Mouse (Mus musculus) cerebellum, postnatal 14 days (tissue): ENCODE results near the gene Gm10322.

Source experiments
- DNase-seq, 2 experiments: peaks; one replicate each; pipeline ENCODE4 v3.0.0; 2021; ENCODE audit warnings: mixed read lengths in 2 of 2

Gm10322 gene

GRCm38 (mm10) chr10:59602891-59603290 is 13.0 kb upstream of the Gm10322 start:
- peak; percentile 63 to 64 for DNase-seq

- DNase-seq: no peak
Observed at GRCm38 (mm10) chr10:59603843-59604242, 12.0 kb upstream of the Gm10322 start.

GRCm38 (mm10) chr10:59604879-59605464 is 10.9 kb upstream of the Gm10322 start:
- no peak for DNase-seq

GRCm38 (mm10) chr10:59613276-59613675 is 2.6 kb upstream of the Gm10322 start:
- DNase-seq: peak in 1 of 2 experiments; percentile 39

- peak; percentile 43 to 70 for DNase-seq
Observed at GRCm38 (mm10) chr10:59614141-59614540, 1.7 kb upstream of the Gm10322 start.

- DNase-seq: peak in 1 of 2 experiments; percentile 49
Observed at GRCm38 (mm10) chr10:59615411-59615810, 452 bp upstream of the Gm10322 start.

GRCm38 (mm10) chr10:59616522-59616921 is 659 bp downstream of the Gm10322 start, which contains the start of gene Mcu:
Gene Mcu, minus strand, starts transcription at chr10:59616692.
- DNase-seq: peak; percentile 97 to 99

- DNase-seq: no peak
Observed at GRCm38 (mm10) chr10:59617776-59618175, 1.9 kb downstream of the Gm10322 start.

- no peak for DNase-seq
Observed at GRCm38 (mm10) chr10:59621355-59621754, 5.5 kb downstream of the Gm10322 start.

- DNase-seq: peak; percentile 50 to 78
Observed at GRCm38 (mm10) chr10:59623496-59623895, 7.6 kb downstream of the Gm10322 start.

GRCm38 (mm10) chr10:59628641-59629505 is 13.0 kb downstream of the Gm10322 start:
- DNase-seq: no peak

- no peak for DNase-seq
Observed at GRCm38 (mm10) chr10:59629506-59629782, 13.6 kb downstream of the Gm10322 start.

- no peak for DNase-seq
Observed at GRCm38 (mm10) chr10:59636048-59636447, 20.2 kb downstream of the Gm10322 start.

GRCm38 (mm10) chr10:59636751-59637533 is 21.1 kb downstream of the Gm10322 start:
- DNase-seq: no peak

- no peak for DNase-seq
Observed at GRCm38 (mm10) chr10:59637596-59638124, 21.8 kb downstream of the Gm10322 start.

- DNase-seq: no peak
Observed at GRCm38 (mm10) chr10:59638576-59638975, 22.7 kb downstream of the Gm10322 start.

GRCm38 (mm10) chr10:59642659-59643377 is 27.0 kb downstream of the Gm10322 start:
- DNase-seq: peak; percentile 53 to 60

GRCm38 (mm10) chr10:59643645-59644044 is 27.8 kb downstream of the Gm10322 start:
- no peak for DNase-seq

- DNase-seq: no peak
Observed at GRCm38 (mm10) chr10:59644710-59645109, 28.8 kb downstream of the Gm10322 start.

GRCm38 (mm10) chr10:59645153-59645552 is 29.3 kb downstream of the Gm10322 start:
- DNase-seq: no peak

GRCm38 (mm10) chr10:59646821-59647378 is 31.0 kb downstream of the Gm10322 start:
- DNase-seq: no peak

GRCm38 (mm10) chr10:59656799-59657198 is 40.9 kb downstream of the Gm10322 start:
- DNase-seq: no peak
